Mouse (Mus musculus) C2C12 (cell line): ENCODE data around the gene Agap2. TPM values are rescaled to one million over a fixed set of nuclear protein-coding genes. Genes with fewer than 3 reads are reported as not detected.
A peak's percentile ranks its signal among the peaks of the same experiment; 100 is the strongest.

ENCODE experiments used
- H3K27me3 ChIP-seq: one replicate; pipeline ENCODE4 v1.6.1; 2011; ENCODE audit not compliant: control insufficient read depth, insufficient read depth, insufficient read length
- H3K36me3 ChIP-seq: one replicate; pipeline ENCODE4 v1.6.1; 2011; ENCODE audit not compliant: control insufficient read depth, insufficient read depth
- H3K4me3 ChIP-seq: one replicate; pipeline ENCODE4 v1.5.1; 2011; ENCODE audit warnings: mild to moderate bottlenecking, control low read depth; ENCODE audit not compliant: poor library complexity, insufficient read depth, severe bottlenecking
- H3K79me2 ChIP-seq: one replicate; pipeline ENCODE4 v1.6.1; 2011; ENCODE audit not compliant: control insufficient read depth, insufficient read depth
- H3K79me3 ChIP-seq: one replicate; pipeline ENCODE4 v1.6.1; 2011; ENCODE audit warnings: low read depth, control low read depth
- H3ac ChIP-seq: one replicate; pipeline ENCODE3; 2011; ENCODE audit warnings: low read depth; ENCODE audit not compliant: control insufficient read depth, insufficient read length
- CEBPB ChIP-seq: IDR thresholded peaks from one replicate; pipeline ENCODE4 v1.6.1; 2011; ENCODE audit warnings: low read depth, mild to moderate bottlenecking, control low read depth, moderate library complexity
- CTCF ChIP-seq: IDR thresholded peaks from one replicate; pipeline ENCODE4 v1.5.1; 2011; ENCODE audit not compliant: control insufficient read depth, insufficient read depth, insufficient read length
- FOSL1 ChIP-seq: IDR thresholded peaks from one replicate; pipeline ENCODE4 v1.8.0; 2011; ENCODE audit warnings: mild to moderate bottlenecking, low read length; ENCODE audit not compliant: poor library complexity, insufficient read depth, severe bottlenecking
- MAX ChIP-seq: IDR thresholded peaks from one replicate; pipeline ENCODE4 v1.6.1; 2011; ENCODE audit warnings: mild to moderate bottlenecking, control low read depth
- MYOD1 ChIP-seq: IDR thresholded peaks from one replicate; pipeline ENCODE4 v1.6.1; 2011; ENCODE audit warnings: low read depth; ENCODE audit not compliant: control insufficient read depth, insufficient read length
- MYOG ChIP-seq: IDR thresholded peaks from one replicate; pipeline ENCODE4 v1.6.1; 2011; ENCODE audit not compliant: control insufficient read depth, insufficient read length; ENCODE audit errors: extremely low read depth
- USF1 ChIP-seq: IDR thresholded peaks from one replicate; pipeline ENCODE4 v1.6.1; 2011; ENCODE audit warnings: low read depth, mild to moderate bottlenecking, control low read depth, moderate library complexity
- long read RNA-seq, 2 experiments: library from polyadenylated mRNA; unstranded; transcript quantifications; one replicate each; pipeline ENCODE4 v2.0.0; 2019 to 2020
- polyA plus RNA-seq: library from polyadenylated mRNA; unstranded; fragments of >200 nt; fragmentation: generic; extraction: Trizol; gene quantifications from one replicate; pipeline ENCODE4 v1.2.1, GENCODE M21; 2012; ENCODE audit warnings: missing spikeins

Agap2 gene
- 3.2 TPM for polyA plus RNA-seq
- long read RNA-seq, experiment 1: 0 reads
- long read RNA-seq, experiment 2: 0 reads

- no peak for TF ChIP-seq MYOG
- no peak for TF ChIP-seq MYOD1
- no peak for TF ChIP-seq CEBPB
- TF ChIP-seq FOSL1: no peak
- TF ChIP-seq MAX: no peak
- TF ChIP-seq CTCF: no peak
- TF ChIP-seq USF1: no peak
- Histone ChIP-seq H3K79me3 (no peaks in the 10 kb centered on the region), H3K79me2 (no peaks in the 10 kb centered on the region), H3K4me3 (no peak within 1 kb of the TSS), H3ac (no peak within 1 kb of the TSS), H3K27me3 (peaks cover 1% of the 10 kb centered on the region), H3K36me3 (no peaks in the 10 kb centered on the region)
Observed at GRCm38 (mm10) chr10:127075080-127075479, at the start of gene Agap2. Gene Agap2 (plus strand): TSS chr10:127075284.

DNA sequence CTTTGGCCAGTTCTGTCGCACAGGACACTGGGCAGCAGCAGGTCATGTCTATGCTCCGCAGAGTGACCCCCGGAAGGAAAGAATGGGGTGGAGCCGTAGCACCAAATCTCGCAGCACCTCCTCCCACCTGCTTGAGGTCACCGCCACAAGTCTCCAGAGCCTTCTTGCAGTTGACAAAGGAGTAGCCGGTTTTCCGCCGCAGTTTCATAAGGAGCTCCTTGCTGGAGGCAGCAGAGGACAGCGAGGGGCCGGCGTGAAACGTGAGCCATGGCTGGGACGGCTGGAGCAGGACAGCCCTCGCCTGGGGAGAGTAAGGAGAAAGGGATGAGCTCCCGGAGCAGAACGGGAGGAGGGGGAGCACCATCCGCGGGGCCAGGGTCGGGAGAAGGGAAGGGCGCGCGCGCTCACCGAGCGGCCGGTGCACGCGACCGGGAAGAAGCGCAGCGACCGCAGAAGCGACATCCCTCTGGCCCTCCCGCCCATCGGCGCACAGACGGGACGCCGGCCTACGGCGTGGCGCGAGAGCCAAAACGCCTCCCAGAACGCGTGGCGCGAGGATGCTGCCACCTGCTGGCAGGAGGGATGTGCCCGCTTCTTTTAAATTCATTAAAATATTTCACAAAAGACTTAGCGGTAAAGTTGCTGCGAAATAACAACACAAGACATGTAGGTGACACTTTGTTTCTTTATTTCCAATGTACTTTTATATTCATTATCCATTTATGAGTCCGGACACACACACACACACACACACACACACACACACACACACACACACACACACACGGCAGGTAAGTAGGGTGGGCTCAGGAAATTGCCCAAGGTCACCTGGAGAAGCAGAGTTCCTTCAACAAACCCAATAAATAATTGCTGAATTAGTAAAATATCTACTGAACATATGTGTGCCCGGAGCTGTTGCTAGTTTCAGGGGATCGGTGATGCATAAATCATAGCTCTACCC, 44.5 kb upstream of the Agap2 start, which contains the start of gene Tsfm:
Tsfm (minus strand) TSS at position 505 of the 961 bp plus-strand sequence.
- Histone ChIP-seq H3K79me2 (peaks cover 17% of the 10 kb centered on the region), H3K27me3 (no peaks in the 10 kb centered on the region), H3ac (peak within 1 kb of the TSS; percentile 92), H3K79me3 (peaks cover 5% of the 10 kb centered on the region), H3K4me3 (peak within 1 kb of the TSS; percentile 66), H3K36me3 (peaks cover 18% of the 10 kb centered on the region)
- TF ChIP-seq USF1 (no peak), CEBPB (no peak), MYOD1 (no peak), MAX (peak; percentile 72), MYOG (no peak), CTCF (peak; percentile 75), FOSL1 (no peak)

- Histone ChIP-seq H3K36me3 (peaks cover 9% of the 10 kb centered on the region), H3K27me3 (no peaks in the 10 kb centered on the region)
Observed at GRCm38 (mm10) chr10:127033301-127033741, 41.8 kb upstream of the Agap2 start.

GRCm38 (mm10) chr10:127036273-127036672, 38.8 kb upstream of the Agap2 start:
- Histone ChIP-seq H3ac (no peak overlapping the region), H3K36me3 (no peaks in the 10 kb centered on the region), H3K79me2 (no peaks in the 10 kb centered on the region), H3K79me3 (no peaks in the 10 kb centered on the region), H3K27me3 (no peaks in the 10 kb centered on the region), H3K4me3 (no peak overlapping the region)
- TF ChIP-seq MYOG (no peak), USF1 (no peak), CEBPB (no peak), MYOD1 (no peak), FOSL1 (no peak), CTCF (no peak), MAX (no peak)

More at GRCm38 (mm10) chr10:127033301-127033741, 41.8 kb upstream of the Agap2 start:
- Histone ChIP-seq H3K4me3 (no peak overlapping the region), H3ac (no peak overlapping the region), H3K79me2 (peaks cover 17% of the 10 kb centered on the region), H3K79me3 (peaks cover 5% of the 10 kb centered on the region)
- TF ChIP-seq CEBPB (no peak), USF1 (no peak), MYOD1 (no peak)

GRCm38 (mm10) chr10:127037641-127038040, 37.4 kb upstream of the Agap2 start:
- Histone ChIP-seq H3K27me3 (no peaks in the 10 kb centered on the region), H3K79me3 (no peaks in the 10 kb centered on the region), H3ac (no peak overlapping the region), H3K79me2 (peaks cover 7% of the 10 kb centered on the region), H3K36me3 (no peaks in the 10 kb centered on the region), H3K4me3 (no peak overlapping the region)
- TF ChIP-seq CEBPB (no peak), MYOD1 (no peak), CTCF (no peak), FOSL1 (no peak), USF1 (no peak), MYOG (no peak), MAX (no peak)
